Mouse (Mus musculus) lung, adult 2 months (tissue): ENCODE data around the gene Olfr958.

Experiments
- CTCF ChIP-seq: fragments of 200-500 bp; IDR thresholded peaks from 2 replicates; pipeline ENCODE4 v1.5.1; 2011; ENCODE audit warnings: mild to moderate bottlenecking, low read length, control low read depth; ENCODE audit not compliant: insufficient read depth
- POLR2A ChIP-seq: fragments of 200-500 bp; IDR thresholded peaks from 2 replicates; pipeline ENCODE4 v1.6.1; 2011; ENCODE audit warnings: low read depth, mild to moderate bottlenecking, control low read depth, low read length, borderline replicate concordance; ENCODE audit errors: extremely low read depth

DNA sequence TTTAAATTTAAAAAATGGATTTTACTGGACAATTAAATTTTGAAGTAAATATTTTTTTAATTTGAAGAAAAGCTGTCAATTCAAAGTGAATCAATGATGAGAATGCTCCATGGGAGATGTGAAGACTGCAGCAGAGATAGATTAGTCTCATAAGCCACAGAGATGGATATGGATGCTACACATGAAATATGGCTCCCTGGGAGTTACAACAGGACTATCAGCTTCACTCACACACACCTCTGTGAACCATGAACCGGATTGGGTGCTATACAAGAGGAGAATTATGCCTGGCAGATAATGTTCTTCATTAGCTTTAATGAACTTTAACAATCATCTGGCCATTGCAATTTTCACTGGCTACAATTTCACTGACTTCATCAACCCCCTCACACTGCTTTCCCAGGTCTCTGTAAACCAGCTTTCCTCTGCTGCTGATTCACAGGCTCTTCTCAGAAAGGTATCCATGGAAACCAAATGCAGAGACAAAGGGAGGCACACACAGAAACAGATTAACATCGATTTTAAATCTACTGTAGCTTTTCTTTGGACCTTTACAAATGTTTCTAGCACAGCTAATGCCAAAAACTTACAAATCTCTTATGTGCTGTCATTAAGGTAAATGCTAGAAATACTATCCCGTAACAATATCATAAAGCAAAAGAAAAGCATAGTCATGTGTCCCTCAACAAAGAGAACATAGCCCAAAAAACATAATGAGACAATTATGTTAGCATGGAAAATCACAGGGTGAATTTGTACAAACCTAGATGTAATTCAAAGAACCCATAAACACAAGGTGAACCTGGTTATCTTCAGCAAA, 3.9 kb upstream of the Olfr958 start:
- TF ChIP-seq CTCF (no peak), POLR2A (no peak)
